Mouse (Mus musculus): ENCODE measurements around the gene Snrpa. TPM values are rescaled to one million over a fixed set of nuclear protein-coding genes. Genes with fewer than 3 reads are reported as not detected.

Gene Snrpa
- polyA plus RNA-seq, 1 experiment from 2014 or later = 257 TPM

- peak within 1 kb of the TSS; percentile 60 for H3K4me2 ChIP-seq
- WGBS = under 1% methylated on average over 47 of the region's 53 CpGs
- H3K27me3 ChIP-seq = no peaks in the 10 kb centered on the region
- peak within 1 kb of the TSS; percentile 98 for H3K27ac ChIP-seq
- H3K36me3 ChIP-seq = peaks cover 18% of the 10 kb centered on the region
- H3K9ac ChIP-seq = peak within 1 kb of the TSS; percentile 57
- H3K9me3 ChIP-seq = no peaks in the 10 kb centered on the region
- peak; percentile 98 for ATAC-seq (ENCODE audit: borderline replicate concordance, extremely low read depth, low FRiP score, low TSS enrichment)
- peak within 1 kb of the TSS; percentile 82 for H3K4me3 ChIP-seq
- H3K4me1 ChIP-seq = peaks cover 25% of the 10 kb centered on the region
Measured at GRCm38 (mm10) chr7:27178324-27179216, 17.5 kb downstream of the Snrpa start, which contains the start of gene Rab4b. Gene Rab4b (minus strand): TSS chr7:27178896.

GRCm38 (mm10) chr7:27177942-27178323, 18.1 kb downstream of the Snrpa start:
- no peak for ATAC-seq (ENCODE audit: borderline replicate concordance, extremely low read depth, low FRiP score, low TSS enrichment)

GRCm38 (mm10) chr7:27174896-27175295, 21.2 kb downstream of the Snrpa start:
- Histone ChIP-seq H3K9ac (no peak overlapping the region), H3K27me3 (no peaks in the 10 kb centered on the region), H3K9me3 (no peaks in the 10 kb centered on the region), H3K4me1 (peaks cover 15% of the 10 kb centered on the region), H3K4me2 (no peak overlapping the region), H3K36me3 (peaks cover 33% of the 10 kb centered on the region), H3K27ac (no peak overlapping the region), H3K4me3 (no peak overlapping the region)
- 88% methylated on average over 7 of the region's 7 CpGs for WGBS
- no peak for ATAC-seq (ENCODE audit: borderline replicate concordance, extremely low read depth, low FRiP score, low TSS enrichment)

More at GRCm38 (mm10) chr7:27177942-27178323, 18.1 kb downstream of the Snrpa start:
- peak overlapping the region; percentile 60 for H3K4me2 ChIP-seq
- peak overlapping the region; percentile 98 for H3K27ac ChIP-seq
- H3K4me3 ChIP-seq = peak overlapping the region; percentile 82
- H3K27me3 ChIP-seq = no peaks in the 10 kb centered on the region
- no peaks in the 10 kb centered on the region for H3K9me3 ChIP-seq
- peaks cover 16% of the 10 kb centered on the region for H3K36me3 ChIP-seq
- WGBS = 12% methylated on average over 4 of the region's 4 CpGs
- peaks cover 25% of the 10 kb centered on the region for H3K4me1 ChIP-seq
- H3K9ac ChIP-seq = peak overlapping the region; percentile 57

GRCm38 (mm10) chr7:27174496-27174895, 21.6 kb downstream of the Snrpa start:
- Histone ChIP-seq H3K9me3 (no peaks in the 10 kb centered on the region), H3K4me3 (no peak overlapping the region), H3K27me3 (no peaks in the 10 kb centered on the region), H3K27ac (no peak overlapping the region), H3K4me1 (peaks cover 11% of the 10 kb centered on the region), H3K36me3 (peaks cover 33% of the 10 kb centered on the region), H3K9ac (no peak overlapping the region), H3K4me2 (no peak overlapping the region)
- no peak for ATAC-seq (ENCODE audit: borderline replicate concordance, extremely low read depth, low FRiP score, low TSS enrichment)
- WGBS = 91% methylated on average over 15 of the region's 15 CpGs

- H3K27ac ChIP-seq = no peak overlapping the region
- ATAC-seq (ENCODE audit: borderline replicate concordance, extremely low read depth, low FRiP score, low TSS enrichment) = no peak
- H3K9ac ChIP-seq = no peak overlapping the region
- WGBS = 95% methylated on average over 3 of the region's 3 CpGs
- no peak overlapping the region for H3K4me2 ChIP-seq
- H3K27me3 ChIP-seq = no peaks in the 10 kb centered on the region
- H3K9me3 ChIP-seq = no peaks in the 10 kb centered on the region
- H3K36me3 ChIP-seq = peaks cover 33% of the 10 kb centered on the region
- no peak overlapping the region for H3K4me3 ChIP-seq
- peaks cover 6% of the 10 kb centered on the region for H3K4me1 ChIP-seq
Measured at GRCm38 (mm10) chr7:27170981-27171380, 25.1 kb downstream of the Snrpa start.

- no peak for ATAC-seq (ENCODE audit: borderline replicate concordance, extremely low read depth, low FRiP score, low TSS enrichment)
- no peak overlapping the region for H3K27ac ChIP-seq
- H3K9ac ChIP-seq = no peak overlapping the region
- 86% methylated on average over 5 of the region's 5 CpGs for WGBS
- no peak overlapping the region for H3K4me2 ChIP-seq
- peaks cover 34% of the 10 kb centered on the region for H3K36me3 ChIP-seq
- H3K4me1 ChIP-seq = peaks cover 28% of the 10 kb centered on the region
- H3K9me3 ChIP-seq = no peaks in the 10 kb centered on the region
- H3K4me3 ChIP-seq = no peak overlapping the region
- no peaks in the 10 kb centered on the region for H3K27me3 ChIP-seq
Measured at GRCm38 (mm10) chr7:27168371-27168770, 27.7 kb downstream of the Snrpa start.

- 74% methylated on average over 11 of the region's 11 CpGs for WGBS
- peaks cover 36% of the 10 kb centered on the region for H3K4me1 ChIP-seq
- H3K9me3 ChIP-seq = no peaks in the 10 kb centered on the region
- peak overlapping the region; percentile 85 for H3K4me2 ChIP-seq
- peak overlapping the region; percentile 82; the same call in 1 of the 2 replicates for H3K9ac ChIP-seq
- peaks cover 34% of the 10 kb centered on the region; the same call in 1 of the 2 replicates for H3K36me3 ChIP-seq
- peak overlapping the region; percentile 60 for H3K4me3 ChIP-seq
- H3K27me3 ChIP-seq = no peaks in the 10 kb centered on the region
- no peak for ATAC-seq (ENCODE audit: borderline replicate concordance, extremely low read depth, low FRiP score, low TSS enrichment)
- H3K27ac ChIP-seq = peak overlapping the region; percentile 99
Measured at GRCm38 (mm10) chr7:27167475-27168094, 28.5 kb downstream of the Snrpa start.

- peaks cover 42% of the 10 kb centered on the region for H3K4me1 ChIP-seq
- peak within 1 kb of the TSS; percentile 82 for H3K9ac ChIP-seq
- WGBS = 2% methylated on average over 61 of the region's 61 CpGs
- H3K4me3 ChIP-seq = peak within 1 kb of the TSS; percentile 60
- H3K27me3 ChIP-seq = no peaks in the 10 kb centered on the region
- H3K4me2 ChIP-seq = peak within 1 kb of the TSS; percentile 85
- no peaks in the 10 kb centered on the region for H3K9me3 ChIP-seq
- H3K27ac ChIP-seq = peak within 1 kb of the TSS; percentile 99
- H3K36me3 ChIP-seq = peaks cover 27% of the 10 kb centered on the region; the same call in 1 of the 2 replicates
- ATAC-seq (ENCODE audit: borderline replicate concordance, extremely low read depth, low FRiP score, low TSS enrichment) = peak; percentile 86
Measured at GRCm38 (mm10) chr7:27166614-27167474, 29.2 kb downstream of the Snrpa start, which contains the start of gene Egln2. Gene Egln2 (minus strand): TSS chr7:27166802.

GRCm38 (mm10) chr7:27166229-27166613, 29.9 kb downstream of the Snrpa start:
- H3K4me3 ChIP-seq = peak overlapping the region; percentile 60
- peaks cover 23% of the 10 kb centered on the region; the same call in 1 of the 2 replicates for H3K36me3 ChIP-seq
- H3K9ac ChIP-seq = peak overlapping the region; percentile 82
- H3K9me3 ChIP-seq = no peaks in the 10 kb centered on the region
- peak overlapping the region; percentile 99 for H3K27ac ChIP-seq
- WGBS = 0% methylated on average over 37 of the region's 43 CpGs
- ATAC-seq (ENCODE audit: borderline replicate concordance, extremely low read depth, low FRiP score, low TSS enrichment) = peak; percentile 82
- peak overlapping the region; percentile 85 for H3K4me2 ChIP-seq
- H3K27me3 ChIP-seq = no peaks in the 10 kb centered on the region
- peaks cover 49% of the 10 kb centered on the region for H3K4me1 ChIP-seq

- H3K9ac ChIP-seq = peak overlapping the region; percentile 82
- H3K4me1 ChIP-seq = peaks cover 54% of the 10 kb centered on the region
- no peaks in the 10 kb centered on the region for H3K27me3 ChIP-seq
- WGBS = 2% methylated on average over 8 of the region's 8 CpGs
- 0 out of 2 replicates have a peak, but pooled peaks cover 25% of the 10 kb centered on the region for H3K36me3 ChIP-seq
- H3K4me2 ChIP-seq = peak overlapping the region; percentile 85
- peak overlapping the region; percentile 99 for H3K27ac ChIP-seq
- no peak for ATAC-seq (ENCODE audit: borderline replicate concordance, extremely low read depth, low FRiP score, low TSS enrichment)
- H3K4me3 ChIP-seq = peak overlapping the region; percentile 60
- H3K9me3 ChIP-seq = no peaks in the 10 kb centered on the region
Measured at GRCm38 (mm10) chr7:27165696-27166095, 30.4 kb downstream of the Snrpa start.

- Histone ChIP-seq H3K36me3 (0 out of 2 replicates have a peak, but pooled peaks cover 28% of the 10 kb centered on the region), H3K4me1 (peaks cover 59% of the 10 kb centered on the region), H3K4me3 (peak overlapping the region; percentile 60), H3K4me2 (peak overlapping the region; percentile 85), H3K27ac (0 out of 2 replicates have a peak overlapping the region, but pooled peaks have one; percentile 37), H3K27me3 (no peaks in the 10 kb centered on the region), H3K9ac (peak overlapping the region; percentile 82), H3K9me3 (no peaks in the 10 kb centered on the region)
- 63% methylated on average over 23 of the region's 23 CpGs for WGBS
- ATAC-seq (ENCODE audit: borderline replicate concordance, extremely low read depth, low FRiP score, low TSS enrichment) = no peak
Measured at GRCm38 (mm10) chr7:27165007-27165655, 30.9 kb downstream of the Snrpa start.

Measured in lung, embryonic 15.5 days (tissue).